Mouse (Mus musculus) liver, embryonic 14.5 days (tissue): ENCODE measurements at regions not wholly inside any gene's neighbourhood (a gene's known extent, or its start where the extent isn't known, plus 50 kb on each side); places are given as distances from the start of the nearest gene placed in this dataset.

ENCODE experiments used
- CTCF ChIP-seq: IDR thresholded peaks from 2 replicates; pipeline ENCODE4 v1.5.1; 2016; ENCODE audit warnings: antibody characterized with exemption, low read depth, control low read depth
- EP300 ChIP-seq: IDR thresholded peaks from 2 replicates; pipeline ENCODE4 v1.6.1; 2016; ENCODE audit warnings: antibody characterized with exemption, low read depth

- TF ChIP-seq CTCF (no peak), EP300 (no peak)
Measured at GRCm38 (mm10) chr1:126907417-126907816, 76.8 kb upstream of the Nckap5 start.
